Mouse (Mus musculus) layer of hippocampus, adult 18-20 months (tissue): ENCODE results near the gene Tle4. TPM values are rescaled to one million over a fixed set of nuclear protein-coding genes. Genes with fewer than 3 reads are reported as not detected.

Source experiments
- DNase-seq, 2 experiments: peaks; one replicate each; pipeline ENCODE4 v3.0.0; 2022; ENCODE audit warnings: low spot score in 2 of 2
- total RNA-seq, 2 experiments: library from RNA; stranded (reverse); gene quantifications; 2 replicates each; pipeline ENCODE4 v1.2.3; 2021

The Tle4 gene
- total RNA-seq, 2 experiments from 2014 or later: 44.4 TPM

GRCm38 (mm10) chr19:14591809-14592535 lies 5.9 kb downstream of the Tle4 start:
- DNase-seq: no peak

GRCm38 (mm10) chr19:14590154-14590553 lies 7.7 kb downstream of the Tle4 start:
- no peak for DNase-seq

GRCm38 (mm10) chr19:14588221-14589123 lies 9.4 kb downstream of the Tle4 start:
- DNase-seq: no peak

- no peak for DNase-seq
Measured at GRCm38 (mm10) chr19:14586171-14586570, 11.7 kb downstream of the Tle4 start.

GRCm38 (mm10) chr19:14585731-14586130 lies 12.1 kb downstream of the Tle4 start:
- no peak for DNase-seq

GRCm38 (mm10) chr19:14585235-14585634 lies 12.6 kb downstream of the Tle4 start:
- no peak for DNase-seq

GRCm38 (mm10) chr19:14578698-14579097 lies 19.2 kb downstream of the Tle4 start:
- no peak for DNase-seq

- no peak for DNase-seq
Measured at GRCm38 (mm10) chr19:14578016-14578415, 19.8 kb downstream of the Tle4 start.

GRCm38 (mm10) chr19:14576311-14576710 lies 21.5 kb downstream of the Tle4 start:
- DNase-seq: no peak

- DNase-seq: no peak
Measured at GRCm38 (mm10) chr19:14568879-14569278, 29.0 kb downstream of the Tle4 start.

- no peak for DNase-seq
Measured at GRCm38 (mm10) chr19:14567081-14567480, 30.8 kb downstream of the Tle4 start.

- DNase-seq: peak in 1 of 2 experiments; percentile 22
Measured at GRCm38 (mm10) chr19:14566564-14567021, 31.3 kb downstream of the Tle4 start.

GRCm38 (mm10) chr19:14565424-14566069 lies 32.3 kb downstream of the Tle4 start:
- DNase-seq: no peak

GRCm38 (mm10) chr19:14563273-14563959 lies 34.4 kb downstream of the Tle4 start:
- DNase-seq: no peak

- no peak for DNase-seq
Measured at GRCm38 (mm10) chr19:14547871-14548270, 50.0 kb downstream of the Tle4 start.

GRCm38 (mm10) chr19:14547133-14547842 lies 50.6 kb downstream of the Tle4 start:
- DNase-seq: no peak

GRCm38 (mm10) chr19:14545485-14545884 lies 52.4 kb downstream of the Tle4 start:
- DNase-seq: no peak

- DNase-seq: no peak
Measured at GRCm38 (mm10) chr19:14543305-14543704, 54.5 kb downstream of the Tle4 start.

GRCm38 (mm10) chr19:14540678-14541077 lies 57.2 kb downstream of the Tle4 start:
- DNase-seq: no peak

- DNase-seq: no peak
Measured at GRCm38 (mm10) chr19:14536676-14537075, 61.2 kb downstream of the Tle4 start.
